Mouse (Mus musculus) forebrain, embryonic 10.5 days (tissue): ENCODE results near the gene Car7. TPM values are rescaled to one million over a fixed set of nuclear protein-coding genes. Genes with fewer than 3 reads are reported as not detected.

Source experiments
- DNase-seq: peaks from one replicate; pipeline ENCODE4 v3.0.0-alpha.2; 2017; ENCODE audit warnings: low spot score; ENCODE audit errors: extremely low spot score
- H3K27ac ChIP-seq: fragments of 300-500 bp; sonication (generic); 2 replicates; pipeline ENCODE4 v1.5.1; 2016; ENCODE audit warnings: mild to moderate bottlenecking
- H3K27me3 ChIP-seq: fragments of 300-500 bp; sonication (generic); 2 replicates; pipeline ENCODE4 v1.6.1; 2016; ENCODE audit warnings: mild to moderate bottlenecking; ENCODE audit not compliant: poor library complexity, severe bottlenecking
- H3K36me3 ChIP-seq: fragments of 300-500 bp; sonication (generic); replicated peaks from 2 replicates; pipeline ENCODE4 v1.6.1; 2016; ENCODE audit warnings: mild to moderate bottlenecking, moderate library complexity
- H3K4me1 ChIP-seq: fragments of 300-500 bp; sonication (generic); 2 replicates; pipeline ENCODE4 v1.6.1; 2016
- H3K4me3 ChIP-seq: fragments of 300-500 bp; sonication (generic); 2 replicates; pipeline ENCODE4 v1.5.1; 2016; ENCODE audit warnings: mild to moderate bottlenecking, moderate library complexity
- H3K9me3 ChIP-seq: fragments of 300-500 bp; sonication (generic); 2 replicates; pipeline ENCODE4 v1.6.1; 2016; ENCODE audit warnings: mild to moderate bottlenecking, moderate library complexity
- WGBS: fragments of 180-500 bp; shearing (Covaris S2); methylation state at CpG from one replicate; pipeline ENCODE4 v1.1.7; 2016; 5-methylcytosine and 5-hydroxymethylcytosine counted together
- polyA plus RNA-seq: library from polyadenylated mRNA; unstranded; fragments of >200 nt; fragmentation: Nextera tagmentation; extraction: Ambion mirVana; gene quantifications from 2 replicates; pipeline ENCODE4 v1.2.1, GENCODE M21; 2016

Car7 gene
- polyA plus RNA-seq, 1 experiment from 2014 or later: 1.3 TPM

GRCm38 (mm10) chr8:104540710-104541514 is 6.4 kb downstream of the Car7 start:
- Histone ChIP-seq H3K4me1 (peaks cover 21% of the 10 kb centered on the region), H3K36me3 (no peaks in the 10 kb centered on the region), H3K27ac (peak overlapping the region; percentile 46; the same call in 1 of the 2 replicates), H3K9me3 (no peaks in the 10 kb centered on the region), H3K27me3 (peaks cover 85% of the 10 kb centered on the region), H3K4me3 (peak overlapping the region; percentile 62)
- no peak for DNase-seq
- WGBS: under 1% methylated on average over 76 of the region's 76 CpGs

DNA sequence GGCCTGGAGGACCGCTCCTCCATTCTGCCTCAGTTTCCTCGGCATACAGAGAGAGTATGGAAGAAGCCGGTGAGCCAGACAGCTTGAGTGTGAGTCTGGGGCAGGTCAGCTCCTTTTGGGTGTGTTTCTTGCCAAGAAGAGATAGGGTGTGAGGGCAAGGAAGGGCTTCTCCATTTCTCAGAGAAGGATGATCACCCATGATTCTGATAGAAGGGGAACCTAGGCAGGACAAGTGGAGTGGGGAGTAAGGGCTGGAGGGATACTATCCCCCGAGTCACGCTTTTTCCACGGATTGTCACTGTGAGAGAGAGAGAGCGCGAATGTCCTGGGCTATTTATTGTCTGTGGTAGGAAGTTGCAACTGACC is 7.0 kb downstream of the Car7 start:
- H3K4me1 ChIP-seq: peaks cover 21% of the 10 kb centered on the region
- H3K9me3 ChIP-seq: no peaks in the 10 kb centered on the region
- H3K27ac ChIP-seq: no peak overlapping the region
- H3K4me3 ChIP-seq: peak overlapping the region; percentile 62
- H3K36me3 ChIP-seq: no peaks in the 10 kb centered on the region
- 14% methylated on average over 8 of the region's 8 CpGs for WGBS
- DNase-seq: no peak
- H3K27me3 ChIP-seq: peaks cover 85% of the 10 kb centered on the region

GRCm38 (mm10) chr8:104542160-104542559 is 7.7 kb downstream of the Car7 start:
- Histone ChIP-seq H3K27me3 (peaks cover 80% of the 10 kb centered on the region), H3K36me3 (no peaks in the 10 kb centered on the region), H3K4me3 (no peak overlapping the region), H3K27ac (no peak overlapping the region), H3K9me3 (no peaks in the 10 kb centered on the region), H3K4me1 (peaks cover 21% of the 10 kb centered on the region)
- 8% methylated on average over 11 of the region's 11 CpGs for WGBS
- DNase-seq: no peak

DNA sequence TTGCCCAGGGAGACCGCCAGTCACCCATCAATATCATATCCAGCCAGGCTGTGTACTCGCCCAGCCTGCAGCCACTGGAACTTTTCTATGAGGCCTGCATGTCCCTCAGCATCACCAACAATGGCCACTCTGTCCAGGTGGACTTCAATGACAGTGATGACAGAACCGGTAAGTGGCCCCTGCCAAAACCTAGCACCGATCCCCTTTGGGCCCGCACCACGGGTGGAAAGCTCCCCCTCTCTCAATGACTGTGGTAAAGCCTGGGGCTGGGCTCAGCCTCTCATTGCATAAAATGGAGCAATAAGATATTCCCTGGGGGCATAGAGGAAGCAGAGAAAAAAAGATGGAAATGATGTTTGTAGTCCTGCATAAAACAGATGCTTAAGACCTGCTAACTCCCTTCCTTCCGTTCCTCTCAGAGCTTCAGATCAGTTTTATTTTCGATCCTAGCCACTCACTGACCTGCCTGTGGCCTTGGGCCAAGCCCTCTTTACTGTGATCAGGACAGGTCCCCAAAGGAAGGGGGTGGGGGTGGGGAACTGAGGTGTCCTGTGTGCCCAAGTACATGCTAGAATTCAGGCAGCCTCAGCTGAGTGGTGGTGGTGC is 9.1 kb downstream of the Car7 start:
- H3K27me3 ChIP-seq: peaks cover 66% of the 10 kb centered on the region
- H3K27ac ChIP-seq: no peak overlapping the region
- WGBS: 84% methylated on average over 8 of the region's 8 CpGs
- H3K9me3 ChIP-seq: no peaks in the 10 kb centered on the region
- H3K4me1 ChIP-seq: peaks cover 21% of the 10 kb centered on the region
- DNase-seq: no peak
- H3K36me3 ChIP-seq: no peaks in the 10 kb centered on the region
- H3K4me3 ChIP-seq: no peak overlapping the region

DNA sequence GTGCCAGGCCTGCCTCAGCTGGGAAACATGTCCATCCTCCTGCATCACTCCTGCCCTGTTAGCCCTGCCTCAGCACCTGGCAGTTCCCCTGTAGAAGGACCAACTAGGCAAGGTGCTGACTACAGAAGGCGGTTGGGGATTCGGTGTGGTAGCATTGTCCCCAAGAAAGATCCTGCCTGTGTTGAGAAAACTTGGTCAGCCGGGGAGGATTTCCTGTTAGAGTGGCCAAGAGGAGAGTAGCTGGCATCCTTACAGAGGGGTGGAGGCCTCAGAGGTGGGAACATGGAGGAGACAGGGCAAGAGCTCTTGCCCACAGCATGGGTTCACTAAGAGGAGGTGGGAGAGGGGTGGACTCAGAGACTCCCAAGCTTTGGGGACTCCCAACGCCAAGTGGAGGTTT is 20.7 kb downstream of the Car7 start:
- no peaks in the 10 kb centered on the region for H3K9me3 ChIP-seq
- 0 out of 2 replicates have a peak, but pooled peaks cover 9% of the 10 kb centered on the region for H3K27me3 ChIP-seq
- WGBS: 88% methylated on average over 4 of the region's 4 CpGs
- no peak overlapping the region for H3K4me3 ChIP-seq
- no peaks in the 10 kb centered on the region for H3K36me3 ChIP-seq
- no peak for DNase-seq
- H3K4me1 ChIP-seq: peaks cover 9% of the 10 kb centered on the region; the same call in 1 of the 2 replicates
- H3K27ac ChIP-seq: no peak overlapping the region

- Histone ChIP-seq H3K27ac (no peak overlapping the region), H3K27me3 (0 out of 2 replicates have a peak, but pooled peaks cover 9% of the 10 kb centered on the region), H3K4me1 (no peaks in the 10 kb centered on the region), H3K9me3 (no peaks in the 10 kb centered on the region), H3K36me3 (no peaks in the 10 kb centered on the region), H3K4me3 (no peak overlapping the region)
- DNase-seq: no peak
- 86% methylated on average over 7 of the region's 7 CpGs for WGBS
Observed at GRCm38 (mm10) chr8:104557226-104557625, 22.7 kb downstream of the Car7 start.

DNA sequence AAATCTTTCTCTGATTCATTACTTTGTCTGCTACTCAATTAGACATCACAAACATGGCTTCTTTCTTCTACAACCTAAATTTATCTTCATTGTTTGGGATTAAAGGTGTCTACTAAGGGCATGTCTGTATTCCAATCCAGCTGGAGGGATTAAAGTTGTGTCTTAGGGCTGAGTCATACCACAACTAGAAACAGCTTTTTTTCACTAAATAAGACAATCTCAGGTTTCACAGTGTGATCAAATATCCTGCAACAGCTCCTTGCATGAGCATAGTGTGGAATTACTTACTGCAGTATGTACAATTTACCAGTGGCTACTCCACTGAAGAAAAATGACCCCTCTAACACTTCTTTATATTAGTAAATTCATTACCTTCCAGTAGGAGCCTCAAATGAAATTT is 26.2 kb downstream of the Car7 start:
- no peaks in the 10 kb centered on the region for H3K27me3 ChIP-seq
- H3K9me3 ChIP-seq: no peaks in the 10 kb centered on the region
- H3K4me3 ChIP-seq: no peak overlapping the region
- no peak overlapping the region for H3K27ac ChIP-seq
- H3K4me1 ChIP-seq: no peaks in the 10 kb centered on the region
- DNase-seq: no peak
- no peaks in the 10 kb centered on the region for H3K36me3 ChIP-seq

DNA sequence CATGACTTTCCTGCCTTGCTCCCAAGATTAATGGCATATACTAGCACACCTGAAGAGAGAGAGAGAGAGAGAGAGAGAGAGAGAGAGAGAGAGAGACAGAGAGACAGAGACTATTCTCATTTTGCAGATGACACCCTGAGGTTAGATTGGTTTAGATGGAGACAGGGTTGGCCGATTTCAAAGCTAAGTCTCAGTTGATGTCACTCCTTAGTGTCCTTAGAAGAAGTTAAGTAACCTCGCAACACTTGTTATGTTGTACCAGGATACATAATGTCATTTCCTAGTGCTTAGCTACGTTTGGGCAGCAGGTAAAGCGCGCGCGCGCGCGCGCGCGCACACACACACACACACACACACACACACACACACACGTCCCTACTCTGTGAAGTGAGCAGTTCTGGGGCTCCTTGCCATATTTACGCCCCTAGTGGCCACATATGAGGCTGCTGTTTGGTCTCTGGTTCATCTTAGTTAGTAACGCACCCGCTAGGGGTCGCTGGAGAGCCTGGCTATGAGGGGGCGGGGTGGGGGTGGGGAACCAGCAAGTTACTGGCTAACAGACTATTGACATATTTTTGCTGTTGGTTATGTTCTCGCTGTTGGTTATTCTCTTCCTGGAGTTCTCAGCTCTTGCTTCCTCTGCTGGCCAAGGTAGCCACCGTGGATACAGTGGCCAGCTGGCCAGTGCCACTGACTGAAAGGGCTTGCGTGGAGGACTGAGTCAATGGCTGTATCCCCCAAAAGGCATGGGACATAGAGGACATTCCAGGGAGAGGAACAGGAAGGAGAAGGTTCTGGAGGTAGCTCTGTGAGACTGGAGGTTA is 30.4 kb downstream of the Car7 start:
- 16% methylated on average over 22 of the region's 22 CpGs for WGBS
- DNase-seq: peak; percentile 84
- Histone ChIP-seq H3K27ac (no peak overlapping the region), H3K4me3 (no peak overlapping the region), H3K27me3 (no peaks in the 10 kb centered on the region; the same call in 1 of the 2 replicates), H3K36me3 (no peaks in the 10 kb centered on the region), H3K9me3 (no peaks in the 10 kb centered on the region), H3K4me1 (no peaks in the 10 kb centered on the region)

GRCm38 (mm10) chr8:104565457-104565798 is 30.9 kb downstream of the Car7 start:
- DNase-seq: no peak

DNA sequence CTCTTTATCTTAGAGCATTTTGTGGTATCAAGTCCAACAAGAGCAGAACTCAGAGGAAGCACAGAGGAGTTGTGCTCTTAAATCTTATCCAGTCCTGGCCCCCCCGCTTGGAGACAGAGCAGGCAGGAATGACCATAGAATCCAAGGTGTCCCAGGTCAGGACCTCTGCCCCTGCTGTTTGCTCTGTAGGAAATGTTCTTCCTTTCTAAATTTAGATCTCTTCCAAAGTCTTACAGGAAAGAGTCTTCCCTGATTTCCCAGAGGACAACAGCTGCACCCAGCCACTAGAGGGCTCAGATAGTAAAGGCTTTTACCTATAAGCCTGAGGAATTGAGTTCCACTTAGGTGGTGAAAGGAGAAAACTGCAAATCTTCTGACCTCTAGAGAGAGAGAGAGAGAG is 35.1 kb downstream of the Car7 start:
- Histone ChIP-seq H3K4me3 (no peak overlapping the region), H3K4me1 (peaks cover 8% of the 10 kb centered on the region), H3K27ac (no peak overlapping the region), H3K27me3 (peaks cover 5% of the 10 kb centered on the region; the same call in 1 of the 2 replicates), H3K9me3 (no peaks in the 10 kb centered on the region), H3K36me3 (no peaks in the 10 kb centered on the region)
- WGBS: 52% methylated on average over 1 of the region's 1 CpGs
- peak; percentile 22 for DNase-seq

More at GRCm38 (mm10) chr8:104565457-104565798, 30.9 kb downstream of the Car7 start:
- H3K4me3 ChIP-seq: no peak overlapping the region
- no peaks in the 10 kb centered on the region for H3K36me3 ChIP-seq
- WGBS: 95% methylated on average over 5 of the region's 5 CpGs
- H3K27me3 ChIP-seq: peaks cover 4% of the 10 kb centered on the region; the same call in 1 of the 2 replicates
- no peaks in the 10 kb centered on the region for H3K9me3 ChIP-seq
- peaks cover under 1% of the 10 kb centered on the region; the same call in 1 of the 2 replicates for H3K4me1 ChIP-seq
- H3K27ac ChIP-seq: no peak overlapping the region

DNA sequence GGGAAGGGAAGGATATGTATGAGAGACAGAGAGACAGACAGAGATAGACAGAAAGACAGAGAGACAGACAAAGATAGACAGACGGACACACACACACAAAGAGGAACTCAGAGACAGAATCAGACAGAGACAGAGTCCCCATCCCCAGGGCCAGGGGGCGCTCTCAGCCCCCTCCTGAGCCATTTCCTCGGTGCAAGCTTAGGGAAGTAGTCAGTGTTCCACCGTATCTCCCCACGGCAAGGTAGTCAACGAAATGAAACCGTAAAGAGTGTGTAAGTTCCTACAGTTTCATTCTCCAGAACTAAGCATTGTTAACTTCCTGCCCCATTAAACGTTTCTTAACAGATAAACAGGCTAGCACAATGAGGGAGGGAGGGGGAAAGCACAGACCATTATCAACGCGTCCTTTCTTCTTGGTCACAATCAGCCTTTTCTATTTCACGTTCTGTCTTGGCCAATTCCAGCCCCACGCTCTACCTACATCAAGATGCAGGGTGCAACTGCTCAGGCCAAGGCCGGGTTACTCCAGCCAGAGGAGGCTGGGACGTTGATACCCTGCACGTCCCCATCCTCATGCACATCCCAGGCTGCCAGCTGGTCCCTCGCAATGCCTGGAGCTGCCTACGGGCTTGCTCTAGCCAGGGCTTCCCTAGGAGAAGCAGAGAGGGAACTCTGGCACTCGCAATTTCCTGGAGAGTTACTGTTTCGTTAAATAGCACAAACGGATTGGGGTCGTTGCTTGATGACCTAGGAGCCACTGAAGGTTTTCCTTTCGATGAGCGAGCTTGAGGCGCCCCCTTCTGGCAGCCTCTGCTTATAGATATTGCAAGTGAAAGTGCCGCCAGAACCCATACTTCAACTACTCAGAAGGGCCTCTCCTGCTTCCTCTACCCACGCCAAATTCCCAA is 36.2 kb downstream of the Car7 start:
- Histone ChIP-seq H3K4me1 (peaks cover 8% of the 10 kb centered on the region), H3K27ac (peak overlapping the region; percentile 65; the same call in 1 of the 2 replicates), H3K27me3 (peaks cover 5% of the 10 kb centered on the region; the same call in 1 of the 2 replicates), H3K9me3 (no peaks in the 10 kb centered on the region), H3K36me3 (no peaks in the 10 kb centered on the region), H3K4me3 (peak overlapping the region; percentile 50)
- WGBS: 7% methylated on average over 26 of the region's 26 CpGs
- DNase-seq: peak; percentile 80

DNA sequence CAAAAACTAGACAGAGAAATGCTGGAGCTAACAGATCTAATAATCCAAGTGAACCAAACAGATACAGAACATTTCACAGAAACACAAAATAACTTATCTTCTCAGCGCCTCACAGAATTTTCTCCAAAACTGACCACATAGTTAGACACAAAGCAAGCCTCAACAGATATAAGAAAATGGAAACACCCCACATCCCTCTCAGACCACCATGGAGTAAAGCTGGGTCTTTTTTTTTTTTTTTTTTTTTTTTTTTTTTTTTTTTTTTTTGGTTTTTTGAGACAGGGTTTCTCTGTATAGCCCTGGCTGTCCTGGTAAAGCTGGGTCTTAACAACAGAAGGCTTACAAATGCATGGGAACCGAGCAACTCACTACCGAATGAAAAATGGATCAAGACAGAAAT is 42.3 kb downstream of the Car7 start:
- H3K4me3 ChIP-seq: no peak overlapping the region
- WGBS: 92% methylated on average over 3 of the region's 3 CpGs
- H3K4me1 ChIP-seq: no peaks in the 10 kb centered on the region
- no peaks in the 10 kb centered on the region for H3K27me3 ChIP-seq
- no peak for DNase-seq
- H3K9me3 ChIP-seq: no peaks in the 10 kb centered on the region
- no peaks in the 10 kb centered on the region for H3K36me3 ChIP-seq
- H3K27ac ChIP-seq: no peak overlapping the region
